17 mouse cellular contexts compared by ENCODE assay signal in the genomic region with DNA sequence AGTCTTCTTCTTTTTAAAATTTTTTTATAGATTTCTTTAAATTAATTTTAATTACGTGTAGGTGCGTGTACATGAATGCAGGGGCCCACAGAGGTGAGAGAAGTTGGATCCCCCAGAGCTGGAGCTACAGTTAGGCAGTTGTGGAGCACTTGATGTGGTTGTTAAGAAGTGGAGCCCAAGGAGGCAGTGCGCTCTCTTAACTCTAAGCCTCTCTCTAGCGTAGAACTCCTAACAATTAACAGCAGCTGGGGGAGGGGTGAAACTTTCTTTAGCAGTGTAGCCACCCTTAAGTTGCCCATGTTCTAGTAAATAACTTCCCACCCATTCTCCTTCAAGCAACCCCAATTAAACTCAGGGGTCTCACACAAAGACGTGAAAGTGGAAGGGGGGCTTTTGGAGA.
"Had no signal": no experiment of that assay in that cellular context is flagged by ENCODE, and none has a peak within 500 bp of the region (broad histone marks: within the 10 kb centered on the region; RNA-seq: fewer than 3 reads in every experiment).

No protein-coding gene starts in this region.

- DNase-seq: liver, embryonic 13.5 days; liver, postnatal 0 days; lung, adult 2 months; lung, postnatal 14 days; lung, postnatal 4 days; midbrain, embryonic 14.5 days; right cerebral cortex, postnatal 14 days had no signal

- H3K9me3 ChIP-seq: liver, embryonic 13.5 days; liver, embryonic 15.5 days; lung, embryonic 15.5 days; midbrain, embryonic 10.5 days; midbrain, embryonic 12.5 days; neural tube, embryonic 13.5 days; neural tube, embryonic 15.5 days had no signal

- H3K27ac ChIP-seq: liver, embryonic 13.5 days; liver, embryonic 15.5 days; lung, embryonic 15.5 days; midbrain, embryonic 10.5 days; midbrain, embryonic 12.5 days; neural tube, embryonic 13.5 days; neural tube, embryonic 15.5 days had no signal

- H3K4me1 ChIP-seq: midbrain, embryonic 10.5 days; midbrain, embryonic 12.5 days; neural tube, embryonic 13.5 days; neural tube, embryonic 15.5 days had no signal

- H3K36me3 ChIP-seq: liver, embryonic 13.5 days; liver, embryonic 15.5 days; lung, embryonic 15.5 days; midbrain, embryonic 10.5 days; midbrain, embryonic 12.5 days; neural tube, embryonic 13.5 days; neural tube, embryonic 15.5 days had no signal

- ATAC-seq: liver, postnatal 0 days; lung, postnatal 0 days; midbrain, embryonic 16.5 days had no signal

- H3K4me3 ChIP-seq: liver, embryonic 13.5 days; liver, embryonic 15.5 days; lung, embryonic 15.5 days; midbrain, embryonic 10.5 days; midbrain, embryonic 12.5 days; myocyte; neural tube, embryonic 13.5 days; neural tube, embryonic 15.5 days had no signal

- H3K27me3 ChIP-seq: liver, embryonic 13.5 days; liver, embryonic 15.5 days; lung, embryonic 15.5 days; midbrain, embryonic 12.5 days; neural tube, embryonic 13.5 days; neural tube, embryonic 15.5 days had no signal

- H3K9ac ChIP-seq: liver, embryonic 13.5 days; liver, embryonic 15.5 days; liver, postnatal 0 days; lung, embryonic 15.5 days; midbrain, embryonic 12.5 days; neural tube, embryonic 13.5 days; neural tube, embryonic 15.5 days had no signal

- H3K4me2 ChIP-seq: liver, embryonic 11.5 days; liver, embryonic 13.5 days; liver, embryonic 15.5 days; lung, embryonic 15.5 days; midbrain, embryonic 12.5 days; neural tube, embryonic 13.5 days; neural tube, embryonic 15.5 days had no signal
